Mouse (Mus musculus) lung, adult 2 months (tissue): Measurements from ENCODE around the gene Nudt13.

ENCODE experiments used
- CTCF ChIP-seq: fragments of 200-500 bp; IDR thresholded peaks from 2 replicates; pipeline ENCODE4 v1.5.1; 2011; ENCODE audit warnings: mild to moderate bottlenecking, low read length, control low read depth; ENCODE audit not compliant: insufficient read depth
- POLR2A ChIP-seq: fragments of 200-500 bp; IDR thresholded peaks from 2 replicates; pipeline ENCODE4 v1.6.1; 2011; ENCODE audit warnings: low read depth, mild to moderate bottlenecking, control low read depth, low read length, borderline replicate concordance; ENCODE audit errors: extremely low read depth

DNA sequence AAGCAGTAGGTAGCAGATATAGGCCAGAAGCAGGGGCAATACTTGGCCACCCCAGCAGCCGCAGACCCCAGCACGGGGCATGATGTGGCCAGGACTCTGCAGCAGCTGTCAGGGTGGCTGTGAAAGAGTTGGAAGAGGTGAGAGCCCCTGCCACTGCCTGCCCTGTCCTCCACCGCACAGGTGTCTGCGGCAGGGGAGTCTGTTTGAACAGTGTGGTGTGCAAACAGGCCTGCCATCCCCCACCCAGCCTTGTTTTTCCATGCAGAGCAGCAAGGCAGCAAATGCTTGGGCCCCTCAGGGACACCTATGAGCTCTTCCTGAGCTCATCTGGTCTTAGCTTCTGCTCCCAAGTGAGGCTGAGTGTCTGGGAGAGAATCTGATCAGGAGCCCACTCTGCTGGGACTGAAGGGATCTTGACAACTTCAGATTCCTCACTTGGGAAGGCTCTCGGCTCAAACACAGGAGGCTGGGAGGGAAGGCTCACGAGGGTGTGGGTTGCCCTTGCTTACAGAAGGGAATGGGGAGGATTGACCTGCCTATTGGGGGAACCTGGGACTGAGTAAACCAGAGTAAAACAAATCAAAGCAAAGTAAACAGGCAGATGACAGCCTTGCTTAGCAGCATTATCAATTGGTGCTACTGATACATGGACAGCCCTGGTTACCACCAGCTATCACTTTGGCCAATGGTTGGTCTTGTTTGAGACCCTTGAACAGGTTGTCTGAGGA is 25.3 kb upstream of the Nudt13 start, which contains the start of gene Kcnk16:
- TF ChIP-seq CTCF (no peak), POLR2A (no peak)
